Mouse (Mus musculus) testis, adult 2 months (tissue): ENCODE results near the gene Spryd4. TPM values are rescaled to one million over a fixed set of nuclear protein-coding genes. Genes with fewer than 3 reads are reported as not detected.

Source experiments
- H3K27ac ChIP-seq: fragments of 200-500 bp; 2 replicates; pipeline ENCODE4 v1.5.1; 2012; ENCODE audit warnings: low read depth, low read length; ENCODE audit not compliant: control insufficient read depth, insufficient read depth
- H3K27me3 ChIP-seq: fragments of 200-500 bp; 2 replicates; pipeline ENCODE4 v1.6.1; 2012; ENCODE audit warnings: mild to moderate bottlenecking, low read length, moderate library complexity; ENCODE audit not compliant: control insufficient read depth, insufficient read depth
- H3K36me3 ChIP-seq: fragments of 200-500 bp; 2 replicates; pipeline ENCODE4 v1.6.1; 2012; ENCODE audit warnings: mild to moderate bottlenecking, low read length; ENCODE audit not compliant: control insufficient read depth, insufficient read depth
- H3K4me1 ChIP-seq: fragments of 200-500 bp; 2 replicates; pipeline ENCODE4 v1.6.1; 2012; ENCODE audit warnings: low read length; ENCODE audit not compliant: control insufficient read depth, insufficient read depth
- H3K4me3 ChIP-seq: fragments of 200-500 bp; 2 replicates; pipeline ENCODE4 v1.5.1; 2012; ENCODE audit warnings: low read depth, mild to moderate bottlenecking, low read length, moderate library complexity, mixed read lengths; ENCODE audit not compliant: control insufficient read depth
- CTCF ChIP-seq: fragments of 200-500 bp; IDR thresholded peaks from 2 replicates; pipeline ENCODE4 v1.5.1; 2012; ENCODE audit warnings: low read depth, mild to moderate bottlenecking, inconsistent platforms, low read length, moderate library complexity; ENCODE audit not compliant: control insufficient read depth, insufficient read depth, insufficient replicate concordance
- POLR2A ChIP-seq: fragments of 200-500 bp; IDR thresholded peaks from 2 replicates; pipeline ENCODE4 v1.6.1; 2012; ENCODE audit warnings: low read depth, mild to moderate bottlenecking, inconsistent platforms, low read length, moderate library complexity; ENCODE audit not compliant: control insufficient read depth
- polyA plus RNA-seq: library from polyadenylated mRNA; depleted of rRNA; stranded (reverse); fragments of >200 nt; gene quantifications from 2 replicates; pipeline ENCODE4 v1.2.3, GENCODE M21; 2012

The Spryd4 gene
- polyA plus RNA-seq, 1 experiment, result 3.1 TPM

DNA sequence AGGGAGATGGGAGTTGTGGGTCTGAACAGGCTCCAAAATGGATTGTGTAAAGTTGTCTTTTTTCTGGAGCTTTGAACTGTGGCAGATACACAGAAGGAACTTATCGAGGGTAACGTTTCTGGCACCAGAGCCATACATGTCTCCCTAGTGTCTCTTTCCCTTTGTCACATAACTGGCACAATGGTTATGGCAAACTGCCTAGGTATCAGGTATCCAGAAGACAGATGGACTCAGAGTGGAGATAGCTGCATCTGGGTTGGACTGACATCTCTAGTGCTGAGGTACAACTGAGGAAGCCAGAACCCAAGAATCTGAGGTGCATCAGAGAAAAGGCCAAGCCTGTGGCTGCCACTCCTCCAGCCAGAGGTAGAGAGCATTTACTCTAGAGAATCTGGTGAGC, 1.5 kb downstream of the Spryd4 start:
- H3K4me3 ChIP-seq, result no peak overlapping the region
- TF ChIP-seq CTCF, result no peak
- no peak for TF ChIP-seq POLR2A

GRCm38 (mm10) chr10:128209311-128210009, 2.1 kb downstream of the Spryd4 start:
- Histone ChIP-seq H3K36me3 (no peaks in the 10 kb centered on the region), H3K4me1 (peaks cover 9% of the 10 kb centered on the region), H3K27ac (no peak overlapping the region), H3K4me3 (no peak overlapping the region), H3K27me3 (no peaks in the 10 kb centered on the region)
- no peak for TF ChIP-seq CTCF
- no peak for TF ChIP-seq POLR2A

More for the DNA sequence above, 1.5 kb downstream of the Spryd4 start:
- H3K4me1 ChIP-seq, result peaks cover 9% of the 10 kb centered on the region
- no peak overlapping the region for H3K27ac ChIP-seq
- no peaks in the 10 kb centered on the region for H3K27me3 ChIP-seq
- no peaks in the 10 kb centered on the region for H3K36me3 ChIP-seq

DNA sequence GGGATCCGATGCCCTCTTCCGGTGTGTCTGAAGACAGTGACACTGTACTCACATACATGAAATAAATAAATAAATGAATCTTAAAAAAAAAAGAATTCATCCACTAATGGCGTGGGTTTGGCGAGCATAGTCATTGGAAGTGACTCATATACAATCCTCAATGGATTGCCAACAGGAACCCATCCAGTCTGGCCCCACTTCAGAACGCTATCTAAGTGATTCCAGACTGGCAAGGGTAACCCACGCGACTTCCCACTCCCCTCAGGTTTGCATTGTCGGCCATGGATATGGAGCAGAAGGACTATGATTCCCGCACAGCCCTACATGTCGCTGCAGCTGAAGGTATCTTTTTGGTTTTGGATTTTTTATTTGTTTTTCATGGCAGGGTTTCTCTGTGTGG, 3.3 kb downstream of the Spryd4 start:
- peaks cover 9% of the 10 kb centered on the region for H3K4me1 ChIP-seq
- H3K4me3 ChIP-seq, result no peak overlapping the region
- H3K27me3 ChIP-seq, result no peaks in the 10 kb centered on the region
- H3K27ac ChIP-seq, result no peak overlapping the region
- H3K36me3 ChIP-seq, result no peaks in the 10 kb centered on the region
- no peak for TF ChIP-seq CTCF
- TF ChIP-seq POLR2A, result no peak

DNA sequence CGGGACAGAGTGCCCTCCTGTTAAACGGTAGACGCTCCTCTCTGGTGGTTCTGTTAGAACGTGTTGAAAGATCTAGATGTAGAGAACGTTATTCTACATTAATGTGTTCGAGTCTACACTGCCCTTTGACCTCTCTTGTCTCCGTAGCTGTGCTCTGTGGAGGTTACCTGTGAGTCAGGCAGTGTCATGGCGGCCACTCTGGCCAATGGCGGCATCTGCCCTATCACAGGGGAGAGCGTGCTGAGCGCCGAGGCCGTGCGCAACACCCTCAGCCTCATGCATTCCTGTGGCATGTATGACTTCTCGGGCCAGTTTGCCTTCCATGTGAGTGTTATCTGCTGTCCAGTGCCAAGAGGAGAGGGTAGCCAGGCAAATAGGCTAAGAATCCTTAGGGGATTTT, 6.7 kb downstream of the Spryd4 start:
- Histone ChIP-seq H3K27ac (no peak overlapping the region), H3K27me3 (no peaks in the 10 kb centered on the region), H3K4me3 (no peak overlapping the region), H3K36me3 (no peaks in the 10 kb centered on the region), H3K4me1 (no peaks in the 10 kb centered on the region)
- TF ChIP-seq CTCF, result no peak
- TF ChIP-seq POLR2A, result no peak

DNA sequence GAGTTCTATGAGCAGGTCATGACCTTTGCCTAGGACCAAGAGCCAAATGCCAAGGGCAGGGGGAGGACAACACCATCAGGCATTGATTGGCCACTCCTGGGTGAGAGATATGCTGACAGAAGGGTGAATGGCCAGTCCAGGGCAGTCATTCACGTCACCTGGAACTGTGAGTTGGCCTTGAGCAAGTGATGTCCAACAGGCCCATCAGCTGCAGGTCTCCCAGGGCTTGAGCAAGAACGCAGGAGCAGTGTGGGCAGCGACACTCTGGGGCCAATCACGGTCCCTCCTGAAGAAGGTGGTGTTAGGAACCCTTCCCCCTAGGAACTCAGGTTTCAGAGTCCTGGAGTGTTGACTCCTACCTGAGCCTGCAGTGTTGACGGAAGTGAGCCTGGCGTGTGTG, 9.8 kb downstream of the Spryd4 start:
- TF ChIP-seq POLR2A (no peak), CTCF (no peak)
- Histone ChIP-seq H3K4me3 (no peak overlapping the region), H3K36me3 (no peaks in the 10 kb centered on the region), H3K27ac (no peak overlapping the region), H3K27me3 (no peaks in the 10 kb centered on the region), H3K4me1 (no peaks in the 10 kb centered on the region)

DNA sequence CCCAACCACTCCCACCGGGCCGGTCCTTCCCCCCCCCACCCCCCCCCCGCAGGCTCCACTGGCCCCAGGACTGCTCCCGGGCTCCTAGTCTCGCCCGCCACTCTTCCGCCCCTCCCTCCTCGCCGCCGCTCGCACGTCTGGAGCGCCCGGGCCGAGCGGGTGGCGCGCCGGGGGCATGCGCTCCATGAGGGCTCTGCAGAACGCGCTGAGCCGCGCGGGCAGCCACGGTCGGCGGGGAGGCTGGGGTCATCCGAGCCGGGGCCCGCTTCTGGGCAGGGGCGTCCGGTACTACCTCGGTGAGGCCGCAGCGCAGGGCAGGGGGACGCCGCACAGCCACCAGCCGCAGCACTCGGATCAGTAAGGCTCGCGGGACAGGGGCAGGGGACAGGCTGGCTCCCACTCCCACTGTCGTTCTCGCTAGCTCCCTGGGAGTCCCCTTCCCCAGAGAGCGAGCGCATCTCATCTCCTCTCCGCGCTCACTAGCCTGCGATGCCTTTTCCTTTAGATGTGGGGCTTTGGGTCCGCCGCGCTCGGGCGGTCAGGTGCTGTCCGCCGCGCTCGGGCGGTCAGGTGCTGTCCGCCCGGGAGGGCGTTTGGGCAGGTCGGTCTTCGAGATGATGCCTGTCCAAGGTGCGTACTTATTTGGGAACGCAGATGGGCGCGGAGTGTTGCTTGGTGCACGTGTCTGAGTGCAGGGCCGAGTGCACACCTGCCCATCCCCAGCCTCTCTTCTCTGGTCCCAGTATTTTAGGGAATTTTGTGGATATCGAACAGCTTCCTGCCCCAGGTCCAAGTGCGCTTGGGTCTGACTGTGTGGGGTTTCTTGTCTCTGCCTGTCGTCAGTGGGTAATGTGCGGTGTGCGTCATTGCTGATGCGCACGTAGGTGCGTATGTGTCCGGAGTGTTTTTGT, 16.8 kb downstream of the Spryd4 start:
- Histone ChIP-seq H3K4me3 (peak overlapping the region; percentile 90), H3K27ac (no peak overlapping the region), H3K4me1 (peaks cover 10% of the 10 kb centered on the region), H3K27me3 (no peaks in the 10 kb centered on the region), H3K36me3 (no peaks in the 10 kb centered on the region)
- TF ChIP-seq POLR2A (no peak), CTCF (no peak)

DNA sequence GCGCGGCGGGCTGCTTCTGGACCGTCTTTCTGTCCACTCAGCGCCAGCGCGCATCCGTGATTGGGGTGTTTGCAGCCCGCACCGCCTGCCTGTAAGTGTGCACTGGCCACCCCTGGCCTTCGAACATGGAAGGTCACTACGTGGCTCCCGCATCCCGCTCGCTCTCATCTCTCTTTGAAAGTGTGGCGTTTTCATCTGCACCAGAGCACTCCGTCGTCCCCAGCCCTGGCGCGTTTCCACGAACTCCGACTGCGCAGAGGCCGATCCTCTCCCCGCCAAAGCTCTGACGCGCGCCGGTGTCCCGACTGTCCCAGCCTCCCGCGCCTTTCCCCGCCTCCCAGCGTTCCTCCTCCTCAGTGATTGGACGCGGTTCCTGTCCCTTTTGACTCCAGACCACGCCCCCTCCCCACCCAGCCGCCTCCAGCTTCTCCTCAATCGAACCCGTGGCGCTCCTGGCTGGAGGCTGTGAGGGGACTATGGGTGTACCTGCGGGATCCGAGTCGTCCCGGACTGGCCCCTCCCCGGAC, 17.5 kb downstream of the Spryd4 start, which contains the start of gene Gls2:
TSS of gene Gls2 (plus strand) at position 434 of the 527 bp plus-strand sequence.
- H3K4me3 ChIP-seq, result peak within 1 kb of the TSS; percentile 90
- peaks cover 10% of the 10 kb centered on the region for H3K4me1 ChIP-seq
- no peaks in the 10 kb centered on the region for H3K36me3 ChIP-seq
- peak; percentile 19; the same call in 1 of the 2 replicates for TF ChIP-seq POLR2A
- TF ChIP-seq CTCF, result no peak
- H3K27me3 ChIP-seq, result no peaks in the 10 kb centered on the region
- no peak within 1 kb of the TSS for H3K27ac ChIP-seq
